Mouse (Mus musculus) spleen, postnatal 4 days (tissue): ENCODE data around the gene Bcl2l1.

Experiments
- DNase-seq, 2 experiments: peaks; one replicate each; pipeline ENCODE4 v3.0.0; 2022; ENCODE audit warnings: low spot score in 2 of 2

Bcl2l1 gene

DNA sequence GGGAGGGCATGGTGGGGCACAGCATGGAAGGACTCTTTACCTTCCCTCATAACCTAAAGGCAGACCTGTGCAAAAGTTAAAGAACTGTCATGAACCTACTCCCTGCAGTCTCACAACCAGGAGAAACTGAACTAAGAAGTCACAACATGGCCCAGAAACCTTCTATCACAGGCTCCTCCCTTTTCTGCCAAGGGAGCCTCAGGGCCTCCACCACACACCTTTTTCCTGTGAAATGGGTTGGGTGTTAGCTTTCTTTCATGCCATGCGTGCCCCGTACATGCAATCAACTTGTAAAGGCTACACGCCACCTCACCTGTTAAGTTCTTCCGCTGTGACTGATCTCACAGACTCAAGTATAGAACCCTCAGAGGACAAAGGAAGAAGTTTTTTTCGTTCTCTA, 28.4 kb downstream of the Bcl2l1 start:
- no peak for DNase-seq

DNA sequence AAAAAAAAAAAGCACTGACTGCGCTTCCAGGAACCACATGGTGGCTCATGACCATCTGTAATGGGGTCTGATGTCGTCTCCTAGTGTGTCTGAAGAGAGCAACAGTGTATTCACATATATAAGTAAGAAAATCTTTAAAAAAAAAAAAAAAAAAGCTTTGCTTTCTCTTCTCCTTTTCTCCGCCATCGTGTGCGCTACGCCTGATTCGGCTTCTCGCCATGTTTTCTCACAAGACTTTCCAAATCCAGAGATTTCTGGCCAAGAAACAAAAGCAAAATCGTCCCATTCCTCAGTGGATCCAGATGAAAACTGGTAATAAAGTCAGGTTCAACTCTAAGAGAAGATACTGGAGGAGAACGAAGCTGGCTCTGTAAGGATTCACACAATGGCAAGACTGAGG, 29.2 kb downstream of the Bcl2l1 start:
- DNase-seq, result no peak

DNA sequence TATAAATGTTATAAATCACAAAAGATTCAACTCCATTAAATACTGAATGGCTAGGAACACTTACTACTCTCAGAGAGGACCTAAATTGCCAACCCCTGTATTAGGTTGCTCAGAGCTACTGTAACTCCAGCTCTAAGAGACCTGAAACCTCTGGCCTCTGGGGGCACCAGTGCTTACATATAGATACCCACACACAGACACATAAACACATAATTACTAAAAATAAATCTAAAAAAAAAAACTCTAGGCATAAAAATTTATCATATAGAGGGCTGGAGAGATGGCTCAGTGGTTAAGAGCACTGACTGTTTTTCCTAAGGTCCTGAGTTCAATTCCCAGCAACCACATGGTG, 30.8 kb downstream of the Bcl2l1 start:
- no peak for DNase-seq

GRCm38 (mm10) chr2:152799954-152800761, 31.4 kb downstream of the Bcl2l1 start:
- no peak for DNase-seq

GRCm38 (mm10) chr2:152797589-152797988, 33.9 kb downstream of the Bcl2l1 start:
- DNase-seq, result no peak

- peak in 1 of 2 experiments; percentile 39 for DNase-seq
These were observed 37.2 kb downstream of the Bcl2l1 start for GRCm38 (mm10) chr2:152794281-152794827.

GRCm38 (mm10) chr2:152793381-152793780, 38.1 kb downstream of the Bcl2l1 start:
- no peak for DNase-seq

- DNase-seq, result no peak
These were observed 39.1 kb downstream of the Bcl2l1 start for GRCm38 (mm10) chr2:152792461-152792860.

DNA sequence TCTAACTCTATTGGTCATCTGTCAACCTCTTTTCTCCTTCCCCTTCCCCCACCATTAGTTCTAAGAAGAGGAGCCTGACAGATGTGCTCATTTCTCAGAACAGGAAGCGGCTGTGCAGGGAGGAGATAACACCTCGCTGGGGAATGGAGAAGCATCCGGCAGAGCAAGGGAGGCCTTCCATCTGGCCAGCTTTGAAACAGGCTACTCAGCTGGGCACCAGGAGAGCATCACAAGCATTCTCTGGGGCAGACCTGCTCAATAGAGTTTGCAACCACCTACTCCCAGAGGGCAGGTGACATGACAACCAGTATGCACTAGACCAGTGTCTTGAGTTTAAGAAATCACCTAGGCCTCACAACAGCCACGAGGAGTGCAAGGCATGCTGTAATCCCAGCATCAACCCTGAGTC, 41.9 kb downstream of the Bcl2l1 start:
- DNase-seq, result peak; percentile 78 to 86

DNA sequence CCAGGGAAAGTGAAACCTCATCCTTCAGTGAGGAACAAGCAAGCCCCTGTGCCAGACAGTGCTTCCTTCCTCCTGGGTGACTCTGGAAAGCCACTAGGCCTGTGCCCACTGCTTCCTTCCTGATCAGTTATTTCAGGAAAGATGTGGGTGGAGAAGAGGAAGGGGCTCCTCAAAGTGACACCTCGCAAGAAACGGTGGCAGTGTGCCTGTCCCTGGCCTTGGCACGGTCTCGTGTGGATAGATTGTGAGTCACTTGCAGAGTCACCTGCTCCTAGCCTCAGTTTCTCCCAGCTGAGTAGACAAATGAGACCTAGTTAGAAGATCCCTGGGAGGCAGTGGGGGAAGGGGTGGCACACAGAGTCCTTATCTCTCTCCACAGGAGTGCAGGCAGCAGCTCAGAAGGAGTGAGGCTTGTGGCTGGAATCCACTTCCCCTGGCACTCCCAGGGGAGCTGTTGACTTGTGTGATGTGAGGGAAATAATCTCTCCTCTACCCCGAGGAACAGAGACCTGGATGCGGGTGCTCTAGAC, 42.6 kb downstream of the Bcl2l1 start:
- DNase-seq, result peak; percentile 80 to 85

- DNase-seq, result no peak
These were observed 44.0 kb downstream of the Bcl2l1 start for GRCm38 (mm10) chr2:152787543-152787942.

DNA sequence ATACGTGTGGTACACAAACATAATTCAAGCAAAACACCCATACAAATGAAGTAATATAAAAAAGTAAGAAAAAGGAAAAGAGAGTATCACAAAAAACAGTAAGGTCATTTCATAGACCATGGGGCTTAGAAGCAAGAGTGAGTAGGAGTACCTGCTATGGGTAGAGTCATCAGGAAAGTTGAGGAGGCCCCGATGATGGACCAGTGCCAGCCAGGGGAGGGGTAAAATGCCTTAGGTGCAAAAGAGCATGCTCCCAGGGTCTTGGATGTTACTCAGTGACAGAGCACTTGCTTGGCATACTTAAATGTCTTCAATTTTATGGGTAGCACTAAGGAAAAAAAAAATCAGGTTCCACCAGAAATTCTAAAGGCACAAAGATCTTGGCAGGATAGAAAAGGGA, 44.4 kb downstream of the Bcl2l1 start:
- DNase-seq, result no peak

DNA sequence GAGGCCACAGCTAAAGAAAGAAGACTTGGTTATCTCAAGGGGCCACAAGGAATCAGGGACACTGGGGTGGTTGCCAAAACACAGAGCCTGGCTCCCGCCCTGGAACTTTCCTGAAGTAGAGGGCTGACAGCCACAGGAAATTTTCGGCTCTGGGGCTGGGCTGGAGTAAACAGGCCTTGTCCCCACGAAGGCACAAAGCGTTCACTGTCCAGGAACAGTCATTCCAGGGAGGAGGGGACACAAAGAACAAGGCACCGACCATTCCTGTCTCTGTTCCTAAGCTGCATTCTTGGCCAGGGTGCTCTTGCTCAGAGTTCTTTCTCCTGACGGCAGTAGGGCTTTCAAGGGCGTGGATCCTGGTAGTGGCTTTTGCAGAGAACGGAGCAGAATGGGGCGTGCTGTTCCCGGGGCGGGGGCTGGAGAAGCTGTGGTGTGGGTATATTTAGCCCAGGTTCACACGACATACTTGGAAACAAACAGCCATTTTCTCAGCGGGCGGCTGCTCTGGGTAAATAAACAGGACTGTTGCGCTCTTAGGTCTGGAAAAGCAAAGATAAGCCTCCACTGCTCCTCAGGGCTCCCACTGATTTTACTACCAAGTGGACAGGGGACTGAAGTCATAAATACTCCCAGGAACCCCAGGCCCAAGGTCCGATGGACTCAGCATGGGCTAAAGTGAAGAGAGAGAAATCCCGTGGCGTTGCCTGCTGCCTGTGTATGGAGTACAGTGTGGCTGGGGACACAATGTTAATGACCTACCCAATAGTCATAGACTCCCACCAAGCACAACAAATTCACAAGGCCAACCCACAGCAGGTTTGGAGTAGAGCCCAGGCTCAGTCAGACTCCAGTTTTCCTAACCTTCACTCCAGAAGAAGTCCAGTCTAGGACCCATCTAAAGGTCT, 45.8 kb downstream of the Bcl2l1 start:
- DNase-seq, result no peak

DNA sequence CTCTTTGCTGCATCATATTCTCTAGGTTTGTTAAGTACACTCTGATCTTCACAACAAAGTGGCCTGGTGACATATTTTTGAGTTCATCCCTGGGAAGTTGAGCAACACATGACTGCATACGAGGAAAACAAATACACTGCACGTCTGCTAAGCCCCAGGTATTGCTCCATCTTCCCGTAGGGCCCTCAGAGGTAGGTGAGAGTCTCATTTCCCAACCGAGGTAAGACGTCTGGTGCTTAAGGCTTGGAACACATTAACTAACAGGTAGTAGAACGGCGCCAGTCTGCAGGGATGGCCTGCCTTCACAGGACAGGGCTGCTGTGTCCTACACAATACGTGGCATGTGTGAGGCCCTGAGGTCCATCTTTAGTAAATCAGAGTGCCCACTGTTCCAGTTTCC, 46.9 kb downstream of the Bcl2l1 start:
- no peak for DNase-seq

DNA sequence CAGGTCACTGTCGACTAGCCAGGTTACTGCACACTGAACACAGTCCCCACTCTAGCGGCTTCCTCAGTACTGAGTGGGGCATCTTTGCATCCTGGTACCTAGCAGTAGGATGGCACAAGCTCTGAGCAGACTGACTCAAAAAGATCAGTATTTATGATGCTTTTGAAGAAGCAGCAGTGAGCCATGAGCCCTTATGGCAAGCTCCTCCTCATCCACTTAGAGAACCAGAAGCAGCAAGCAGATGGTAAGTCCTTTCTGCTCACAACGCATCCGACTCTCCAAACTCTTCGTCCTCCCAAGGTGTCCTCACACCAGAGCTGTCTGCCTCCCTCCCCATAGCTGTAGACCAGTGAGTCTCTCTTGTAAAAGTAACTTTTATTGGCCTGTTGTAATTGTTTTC, 48.3 kb downstream of the Bcl2l1 start:
- no peak for DNase-seq

- DNase-seq, result no peak
These were observed 48.9 kb downstream of the Bcl2l1 start for GRCm38 (mm10) chr2:152782656-152783055.

DNA sequence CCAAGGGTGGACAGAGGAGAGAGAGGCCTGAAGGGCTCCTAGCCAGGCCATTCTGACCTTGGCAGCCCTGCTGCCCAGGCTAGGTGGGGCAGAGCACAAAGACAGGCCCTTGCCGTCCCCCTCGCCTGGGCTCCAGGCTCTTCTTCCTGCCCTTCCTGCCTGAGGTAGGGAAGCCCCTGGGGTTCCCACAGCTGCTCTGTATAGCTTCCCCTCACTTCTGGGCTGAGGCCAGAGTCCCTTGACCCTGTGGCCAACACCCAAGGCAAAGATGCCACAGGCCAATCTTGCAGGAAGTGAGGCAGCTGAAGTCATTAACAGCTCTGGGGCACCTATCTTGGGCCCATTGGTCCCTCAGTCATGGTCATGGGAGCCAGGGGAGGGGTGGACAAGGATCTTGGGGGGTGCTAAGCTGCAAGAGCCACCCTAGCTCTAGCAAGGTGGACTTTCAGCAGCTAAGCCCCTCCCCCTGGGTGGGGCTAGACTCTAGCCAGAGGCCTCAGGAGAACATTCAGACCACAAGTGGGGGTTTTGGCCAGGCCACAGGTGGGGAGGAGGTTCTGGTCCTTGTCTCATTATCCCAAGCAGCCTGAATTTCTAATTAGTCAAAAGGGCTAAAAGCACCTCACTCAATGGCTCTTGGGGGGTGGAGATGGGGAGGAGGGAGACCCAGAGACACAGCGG, 50.4 kb downstream of the Bcl2l1 start:
- DNase-seq, result no peak

GRCm38 (mm10) chr2:152780466-152780865, 51.1 kb downstream of the Bcl2l1 start:
- DNase-seq, result no peak

DNA sequence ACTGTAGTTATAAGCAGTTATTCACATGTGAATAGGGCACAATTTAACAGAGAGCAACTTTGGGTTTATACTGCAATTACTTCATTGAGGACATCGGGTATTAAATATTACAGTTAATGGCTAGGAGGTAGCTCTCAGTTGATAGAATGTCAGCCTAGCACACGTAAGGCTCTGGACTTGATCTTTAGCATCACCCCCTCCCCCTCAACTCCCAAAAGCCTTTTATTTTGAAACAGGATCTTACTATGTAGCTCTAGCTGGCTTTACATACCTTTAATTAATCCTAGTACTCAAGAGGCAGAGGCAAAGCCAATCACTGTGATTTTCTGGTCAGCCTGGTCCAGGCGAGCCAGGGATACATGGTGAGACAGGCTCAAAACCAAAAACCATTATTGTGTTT, 54.4 kb downstream of the Bcl2l1 start:
- DNase-seq, result no peak

GRCm38 (mm10) chr2:152776435-152776834, 55.1 kb downstream of the Bcl2l1 start:
- DNase-seq, result no peak

- DNase-seq, result no peak
These were observed 55.5 kb downstream of the Bcl2l1 start for GRCm38 (mm10) chr2:152776019-152776418.

- DNase-seq, result no peak
These were observed 56.2 kb downstream of the Bcl2l1 start for GRCm38 (mm10) chr2:152775357-152775756.
